Mouse (Mus musculus) layer of hippocampus, postnatal 36 days (tissue): Measurements from ENCODE around the gene Hist1h2br. TPM values are rescaled to one million over a fixed set of nuclear protein-coding genes. Genes with fewer than 3 reads are reported as not detected.
"Not testable (repeated sequence)": the region's sequence is repeated elsewhere in the genome, so short reads cannot be mapped to it uniquely, and the experiment has no call there.

ENCODE experiments used
- DNase-seq, 2 experiments: peaks; one replicate each; pipeline ENCODE4 v3.0.0; 2022
- microRNA-seq, 2 experiments: library from miRNA; unstranded; fragments of <30 nt; microRNA quantifications; one replicate each; pipeline ENCODE4 v1.2.0; 2021
- total RNA-seq, 2 experiments: library from RNA; stranded (reverse); gene quantifications; 2 replicates each; pipeline ENCODE4 v1.2.3; 2021

The Hist1h2br gene
- total RNA-seq, 2 experiments from 2014 or later, result 49.6 to 51.2 TPM

GRCm38 (mm10) chr13:21846356-21846755 is 12.8 kb downstream of the Hist1h2br start:
- not testable (repeated sequence) for DNase-seq

- no peak for DNase-seq
Observed at GRCm38 (mm10) chr13:21847883-21848282, 14.3 kb downstream of the Hist1h2br start.

GRCm38 (mm10) chr13:21850696-21851095 is 17.2 kb downstream of the Hist1h2br start:
- DNase-seq, result not testable (repeated sequence)

- DNase-seq, result no peak
Observed at GRCm38 (mm10) chr13:21852215-21852945, 18.8 kb downstream of the Hist1h2br start.

GRCm38 (mm10) chr13:21855146-21855545 is 21.6 kb downstream of the Hist1h2br start:
- peak; percentile 85 to 90 for DNase-seq

GRCm38 (mm10) chr13:21855698-21856162 is 22.2 kb downstream of the Hist1h2br start:
- peak; percentile 16 to 52 for DNase-seq

GRCm38 (mm10) chr13:21861608-21862007 is 28.1 kb downstream of the Hist1h2br start:
- DNase-seq, result no peak

GRCm38 (mm10) chr13:21865503-21865902 is 32.0 kb downstream of the Hist1h2br start:
- DNase-seq, result not testable (repeated sequence)

- DNase-seq, result no peak
Observed at GRCm38 (mm10) chr13:21880735-21881134, 47.2 kb downstream of the Hist1h2br start.

- DNase-seq, result peak; percentile 40 to 63
Observed at GRCm38 (mm10) chr13:21881878-21882669, 48.5 kb downstream of the Hist1h2br start.

- peak; percentile 34 to 70 for DNase-seq
Observed at GRCm38 (mm10) chr13:21882760-21883405, 49.3 kb downstream of the Hist1h2br start.

GRCm38 (mm10) chr13:21883407-21883806 is 49.9 kb downstream of the Hist1h2br start:
- DNase-seq, result no peak

GRCm38 (mm10) chr13:21884586-21884985 is 51.0 kb downstream of the Hist1h2br start:
- DNase-seq, result no peak

Small RNAs within 50 kb of the gene (microRNA-seq; reads per million reads assigned to microRNA genes)
- gene Gm19658 (0 reads per million in 2 experiments), gene Gm44346 (0 reads per million in 2 experiments), gene Gm44466 (0 reads per million in 2 experiments)

Other genes starting within 250 kb of the Hist1h2br start
- not detected for gene Olfr1362, start 219.7 kb upstream of the Hist1h2br start, total RNA-seq
- gene Olfr11, start 191.2 kb upstream of the Hist1h2br start, total RNA-seq, result not detected
- gene Olfr1361, start 170.4 kb upstream of the Hist1h2br start, total RNA-seq, result not detected
- gene Olfr1360, start 156.3 kb upstream of the Hist1h2br start, total RNA-seq, result not detected
- not detected for gene Olfr1359, start 135.6 kb upstream of the Hist1h2br start, total RNA-seq
- gene Hist1h2bl, start 117.6 kb upstream of the Hist1h2br start, total RNA-seq, result 10 to 100 TPM; 20.4 to 37.0 TPM
- 10 to 100 TPM; 37.8 to 44.6 TPM for gene Hist1h2ai, start 117.3 kb upstream of the Hist1h2br start, total RNA-seq
- 10 to 100 TPM; 57.9 to 69.3 TPM for gene Hist1h3h, start 116.1 kb upstream of the Hist1h2br start, total RNA-seq
- 1 to 10 TPM; 4.3 to 6.2 TPM for gene Hist1h2bm, start 111.7 kb upstream of the Hist1h2br start, total RNA-seq
- gene Hist1h4j, start 98.7 kb upstream of the Hist1h2br start, total RNA-seq, result 10 to 100 TPM; 15.7 to 17.9 TPM
- gene Hist1h4k, start 83.2 kb upstream of the Hist1h2br start, total RNA-seq, result 100 to 1,000 TPM; 266 to 292 TPM
- gene Hist1h2ak, start 79.9 kb upstream of the Hist1h2br start, total RNA-seq, result 10 to 100 TPM; 13.2 to 18.7 TPM
- gene Hist1h2bn, start 79.6 kb upstream of the Hist1h2br start, total RNA-seq, result 10 to 100 TPM in 1 of 2 experiments, 1 to 10 TPM in 1; 5.4 to 10.8 TPM
- 1 to 10 TPM; 6.4 to 8.5 TPM for gene Hist1h1b, start 53.1 kb upstream of the Hist1h2br start, total RNA-seq
- 10 to 100 TPM; 56.6 to 72.6 TPM for gene Hist1h3i, start 50.4 kb upstream of the Hist1h2br start, total RNA-seq
- 1 to 10 TPM in 1 of 2 experiments, not detected in 1; 2.6 TPM for gene Hist1h2an, start 46.5 kb upstream of the Hist1h2br start, total RNA-seq
- 10 to 100 TPM in 1 of 2 experiments, 1 to 10 TPM in 1; 7.8 to 11.4 TPM for gene Hist1h2bp, start 46.3 kb upstream of the Hist1h2br start, total RNA-seq
- 10 to 100 TPM; 49.4 to 52.0 TPM for gene Hist1h2bq, start 23.5 kb upstream of the Hist1h2br start, total RNA-seq
- gene Hist1h2ao, start 23.3 kb upstream of the Hist1h2br start, total RNA-seq, result 10 to 100 TPM in 1 of 2 experiments, not detected in 1; 19.5 TPM
- 100 to 1,000 TPM; 229 to 282 TPM for gene Hist1h4m, start 22.0 kb upstream of the Hist1h2br start, total RNA-seq
- gene Hist1h4n, start 1.5 kb upstream of the Hist1h2br start, total RNA-seq, result 10 to 100 TPM; 29.3 to 57.3 TPM
- 10 to 100 TPM; 34.7 to 45.0 TPM for gene Hist1h2ap, start 236 bp upstream of the Hist1h2br start, total RNA-seq
- gene Zfp184, start 111.4 kb downstream of the Hist1h2br start, total RNA-seq, result 1 to 10 TPM; 2.6 to 5.2 TPM
- gene Pom121l2, start 147.5 kb downstream of the Hist1h2br start, total RNA-seq, result not detected
- under 1 TPM; 0.25 to 0.42 TPM for gene Prss16, start 176.0 kb downstream of the Hist1h2br start, total RNA-seq
- 10 to 100 TPM; 11.4 to 25.4 TPM for gene Hist1h2ah, start 201.8 kb downstream of the Hist1h2br start, total RNA-seq
- 10 to 100 TPM; 30.5 to 35.2 TPM for gene Hist1h2bk, start 202.1 kb downstream of the Hist1h2br start, total RNA-seq
- 10 to 100 TPM; 72.6 to 72.8 TPM for gene Hist1h4i, start 207.6 kb downstream of the Hist1h2br start, total RNA-seq
- 10 to 100 TPM; 13.7 to 21.6 TPM for gene Hist1h2ag, start 209.2 kb downstream of the Hist1h2br start, total RNA-seq
- gene Hist1h2bj, start 209.5 kb downstream of the Hist1h2br start, total RNA-seq, result 10 to 100 TPM; 12.5 to 16.9 TPM